Mouse (Mus musculus) forebrain, embryonic 11.5 days (tissue): ENCODE data around the gene Olfr920. TPM values are rescaled to one million over a fixed set of nuclear protein-coding genes. Genes with fewer than 3 reads are reported as not detected.

Source experiments
- ATAC-seq: fragments of 200-750 bp; cut with Nextera tagmentation; replicated peaks from 2 replicates; pipeline ENCODE4 v1.8.0; 2017; ENCODE audit warnings: moderate TSS enrichment; ENCODE audit not compliant: low FRiP score
- DNase-seq: peaks from one replicate; pipeline ENCODE4 v3.0.0-alpha.2; 2017; ENCODE audit warnings: low spot score
- H3K27ac ChIP-seq: fragments of 300-500 bp; sonication (generic); 2 replicates; pipeline ENCODE4 v1.5.1; 2014; ENCODE audit warnings: low read depth, low read length
- H3K27me3 ChIP-seq: fragments of 300-500 bp; sonication (generic); 2 replicates; pipeline ENCODE4 v1.6.1; 2014; ENCODE audit warnings: mild to moderate bottlenecking, low read length, mixed read lengths; ENCODE audit not compliant: control insufficient read depth, insufficient read depth
- H3K36me3 ChIP-seq: fragments of 300-500 bp; sonication (generic); 2 replicates; pipeline ENCODE4 v1.6.1; 2014; ENCODE audit warnings: mild to moderate bottlenecking, low read length, moderate library complexity, mixed read lengths; ENCODE audit not compliant: control insufficient read depth, insufficient read depth
- H3K4me1 ChIP-seq: fragments of 300-500 bp; sonication (generic); replicated peaks from 2 replicates; pipeline ENCODE4 v1.6.1; 2014; ENCODE audit warnings: low read length, mixed read lengths; ENCODE audit not compliant: control insufficient read depth, insufficient read depth
- H3K4me2 ChIP-seq: fragments of 300-500 bp; sonication (generic); 2 replicates; pipeline ENCODE4 v1.6.1; 2014; ENCODE audit warnings: low read depth, mild to moderate bottlenecking, low read length, moderate library complexity, mixed read lengths; ENCODE audit not compliant: severe bottlenecking
- H3K4me3 ChIP-seq: fragments of 300-500 bp; sonication (generic); 2 replicates; pipeline ENCODE4 v1.5.1; 2014; ENCODE audit warnings: low read depth, low read length
- H3K9ac ChIP-seq: fragments of 300-500 bp; sonication (generic); 2 replicates; pipeline ENCODE4 v1.6.1; 2014; ENCODE audit warnings: low read length
- H3K9me3 ChIP-seq: fragments of 300-500 bp; sonication (generic); 2 replicates; pipeline ENCODE4 v1.6.1; 2016; ENCODE audit warnings: low read length, mixed read lengths; ENCODE audit not compliant: control insufficient read depth
- polyA plus RNA-seq: library from polyadenylated mRNA; unstranded; fragments of >200 nt; fragmentation: Nextera tagmentation; extraction: Ambion mirVana; gene quantifications from 2 replicates; pipeline ENCODE4 v1.2.1, GENCODE M21; 2014

Olfr920 gene
- polyA plus RNA-seq, 1 experiment from 2014 or later = not detected

DNA sequence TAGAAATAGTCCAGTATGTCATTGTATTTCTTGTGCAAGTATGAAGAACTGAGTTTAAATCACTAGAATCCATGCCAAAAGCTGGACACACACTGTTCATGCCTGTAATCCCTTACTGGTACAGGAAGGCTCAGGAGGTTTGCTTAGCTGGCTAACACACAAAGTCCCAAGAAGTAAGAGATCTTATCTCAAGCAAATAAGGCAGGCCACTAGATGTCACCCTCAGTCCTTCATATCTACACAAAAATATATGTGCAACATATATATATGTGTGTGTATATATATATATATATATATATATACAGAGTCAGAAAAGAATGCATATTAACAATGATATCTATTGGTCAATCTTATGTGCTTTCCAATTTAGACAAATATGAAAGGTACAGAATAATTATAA is 53.6 kb downstream of the Olfr920 start:
- Histone ChIP-seq H3K27me3 (no peaks in the 10 kb centered on the region), H3K4me3 (no peak overlapping the region), H3K9me3 (no peaks in the 10 kb centered on the region), H3K36me3 (no peaks in the 10 kb centered on the region), H3K4me1 (no peaks in the 10 kb centered on the region), H3K9ac (no peak overlapping the region), H3K4me2 (no peak overlapping the region), H3K27ac (no peak overlapping the region)
- no peak for ATAC-seq
- DNase-seq = no peak

Other genes with a start within 250 kb of the Olfr920 start
- not detected in 2 replicates for gene Olfr911-ps1, start 230.7 kb upstream of the Olfr920 start, polyA plus RNA-seq
- not detected in 2 replicates for gene Olfr910, start 214.4 kb upstream of the Olfr920 start, polyA plus RNA-seq
- not detected in 2 replicates for gene Olfr912, start 172.1 kb upstream of the Olfr920 start, polyA plus RNA-seq
- not detected in 2 replicates for gene Olfr913, start 159.5 kb upstream of the Olfr920 start, polyA plus RNA-seq
- not detected in 2 replicates for gene Olfr914, start 147.2 kb upstream of the Olfr920 start, polyA plus RNA-seq
- gene Olfr916, start 92.4 kb upstream of the Olfr920 start, polyA plus RNA-seq = not detected in 2 replicates
- not detected in 2 replicates for gene Olfr917, start 86.5 kb upstream of the Olfr920 start, polyA plus RNA-seq
- gene Olfr918, start 77.7 kb upstream of the Olfr920 start, polyA plus RNA-seq = not detected in 2 replicates
- gene Olfr919, start 48.6 kb upstream of the Olfr920 start, polyA plus RNA-seq = not detected in 2 replicates
- 9.1 and 9.7 TPM in 2 replicates for gene Vwa5a, start 34.0 kb upstream of the Olfr920 start, polyA plus RNA-seq
- gene Olfr921, start 20.8 kb downstream of the Olfr920 start, polyA plus RNA-seq = not detected in 2 replicates
- not detected in 2 replicates for gene Olfr922, start 62.3 kb downstream of the Olfr920 start, polyA plus RNA-seq
- gene Olfr923, start 74.2 kb downstream of the Olfr920 start, polyA plus RNA-seq = not detected in 2 replicates
- not detected in 2 replicates for gene Olfr924, start 92.2 kb downstream of the Olfr920 start, polyA plus RNA-seq
- not detected in 2 replicates for gene Olfr26, start 102.8 kb downstream of the Olfr920 start, polyA plus RNA-seq
- not detected in 2 replicates for gene Olfr926, start 124.8 kb downstream of the Olfr920 start, polyA plus RNA-seq
- gene Olfr930, start 177.5 kb downstream of the Olfr920 start, polyA plus RNA-seq = not detected in 2 replicates
- not detected in 2 replicates for gene Olfr933, start 220.0 kb downstream of the Olfr920 start, polyA plus RNA-seq
- not detected in 2 replicates for gene Olfr934, start 236.0 kb downstream of the Olfr920 start, polyA plus RNA-seq
- not detected in 2 replicates for gene Olfr935, start 247.4 kb downstream of the Olfr920 start, polyA plus RNA-seq